Mouse (Mus musculus) limb, embryonic 13.5 days (tissue): ENCODE results near the gene Gm42674. TPM values are rescaled to one million over a fixed set of nuclear protein-coding genes. Genes with fewer than 3 reads are reported as not detected.

Experiments used
- ATAC-seq: fragments of 200-750 bp; cut with Nextera tagmentation; 2 replicates; pipeline ENCODE4 v1.8.0; 2017; ENCODE audit warnings: low read depth, moderate number of reproducible peaks, moderate TSS enrichment; ENCODE audit not compliant: low FRiP score
- H3K27ac ChIP-seq: fragments of 300-500 bp; sonication (generic); 2 replicates; pipeline ENCODE4 v1.5.1; 2015; ENCODE audit warnings: inconsistent platforms, mild to moderate bottlenecking, moderate library complexity
- H3K27me3 ChIP-seq: fragments of 300-500 bp; sonication (generic); 2 replicates; pipeline ENCODE4 v1.6.1; 2015; ENCODE audit warnings: mild to moderate bottlenecking, inconsistent platforms
- H3K36me3 ChIP-seq: fragments of 300-500 bp; sonication (generic); 2 replicates; pipeline ENCODE4 v1.6.1; 2015; ENCODE audit warnings: inconsistent platforms, mild to moderate bottlenecking, moderate library complexity
- H3K4me1 ChIP-seq: fragments of 300-500 bp; sonication (generic); 2 replicates; pipeline ENCODE4 v1.6.1; 2015; ENCODE audit warnings: inconsistent platforms
- H3K4me2 ChIP-seq: fragments of 300-500 bp; sonication (generic); replicated peaks from 2 replicates; pipeline ENCODE4 v1.6.1; 2015; ENCODE audit warnings: inconsistent platforms, mild to moderate bottlenecking, moderate library complexity
- H3K4me3 ChIP-seq: fragments of 300-500 bp; sonication (generic); 2 replicates; pipeline ENCODE4 v1.5.1; 2015; ENCODE audit warnings: moderate library complexity, mild to moderate bottlenecking, inconsistent platforms
- H3K9ac ChIP-seq: fragments of 300-500 bp; sonication (generic); 2 replicates; pipeline ENCODE4 v1.6.1; 2015; ENCODE audit warnings: mild to moderate bottlenecking, inconsistent platforms
- H3K9me3 ChIP-seq: fragments of 300-500 bp; sonication (generic); 2 replicates; pipeline ENCODE4 v1.6.1; 2016; ENCODE audit warnings: inconsistent platforms
- WGBS: fragments of 180-500 bp; shearing (Covaris S2); methylation state at CpG from one replicate; pipeline ENCODE4 v1.1.7; 2015; 5-methylcytosine and 5-hydroxymethylcytosine counted together
- polyA plus RNA-seq: library from polyadenylated mRNA; unstranded; fragments of >200 nt; fragmentation: Nextera tagmentation; extraction: Ambion mirVana; gene quantifications from 2 replicates; pipeline ENCODE4 v1.2.1, GENCODE M21; 2015

The Gm42674 gene
- polyA plus RNA-seq, 1 experiment from 2014 or later, result not detected

DNA sequence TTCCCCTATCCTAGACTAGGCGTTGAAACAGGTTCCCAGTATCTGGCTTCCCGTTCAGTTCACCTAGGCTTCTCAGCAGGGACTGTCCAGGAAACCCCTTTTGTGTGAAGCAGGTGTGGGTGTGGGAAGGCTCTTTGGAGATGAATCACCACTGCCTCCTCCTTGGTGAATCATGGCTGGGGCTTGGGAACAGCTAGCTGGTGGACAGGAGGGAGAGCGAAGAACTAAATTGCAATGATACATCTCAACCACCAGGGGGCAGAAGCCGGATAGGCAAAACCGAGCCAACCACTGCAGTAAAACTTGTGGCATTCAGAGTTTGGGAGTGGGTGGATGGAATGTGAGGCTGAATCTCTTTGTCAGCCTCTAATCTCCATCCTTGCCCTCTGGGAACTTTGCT is 16.1 kb upstream of the Gm42674 start:
- Histone ChIP-seq H3K27ac (no peak overlapping the region), H3K4me3 (no peak overlapping the region), H3K4me1 (peaks cover 5% of the 10 kb centered on the region; the same call in 1 of the 2 replicates), H3K9ac (no peak overlapping the region), H3K4me2 (no peak overlapping the region), H3K36me3 (no peaks in the 10 kb centered on the region), H3K27me3 (no peaks in the 10 kb centered on the region), H3K9me3 (no peaks in the 10 kb centered on the region; the same call in 1 of the 2 replicates)
- 32% methylated on average over 5 of the region's 5 CpGs for WGBS
- ATAC-seq, result no peak; the same call in 1 of the 2 replicates

DNA sequence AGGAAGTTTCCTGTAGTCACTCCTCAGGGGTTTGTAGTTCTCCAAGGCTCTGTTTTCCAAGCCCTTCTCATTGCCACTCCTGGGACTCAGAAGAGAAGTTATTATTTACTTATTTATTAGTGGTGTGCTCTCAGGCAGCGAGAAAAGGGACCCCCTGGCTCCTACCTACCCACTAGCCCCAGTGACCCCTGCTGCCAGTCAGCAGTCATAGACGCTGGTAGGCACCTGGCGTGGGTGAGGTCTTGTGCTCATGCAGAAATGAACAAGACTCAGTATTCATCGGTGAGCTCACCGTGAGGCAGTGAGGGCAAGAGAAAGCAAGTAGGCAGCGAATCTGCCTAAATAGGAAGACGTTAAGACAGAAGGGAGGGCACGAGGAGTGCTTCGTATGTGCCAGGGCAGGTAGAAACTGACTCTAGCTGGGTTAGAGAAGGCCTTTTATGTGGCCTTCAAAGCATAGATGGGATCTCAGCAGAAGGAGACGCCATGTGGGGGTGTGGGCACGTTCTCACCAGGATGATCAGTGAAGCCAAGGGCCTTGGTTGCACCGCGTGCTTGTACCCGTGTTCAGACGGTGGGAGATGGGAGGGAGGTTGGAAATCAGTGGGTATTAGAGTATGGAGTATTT is 15.6 kb upstream of the Gm42674 start:
- no peaks in the 10 kb centered on the region; the same call in 1 of the 2 replicates for H3K9me3 ChIP-seq

DNA sequence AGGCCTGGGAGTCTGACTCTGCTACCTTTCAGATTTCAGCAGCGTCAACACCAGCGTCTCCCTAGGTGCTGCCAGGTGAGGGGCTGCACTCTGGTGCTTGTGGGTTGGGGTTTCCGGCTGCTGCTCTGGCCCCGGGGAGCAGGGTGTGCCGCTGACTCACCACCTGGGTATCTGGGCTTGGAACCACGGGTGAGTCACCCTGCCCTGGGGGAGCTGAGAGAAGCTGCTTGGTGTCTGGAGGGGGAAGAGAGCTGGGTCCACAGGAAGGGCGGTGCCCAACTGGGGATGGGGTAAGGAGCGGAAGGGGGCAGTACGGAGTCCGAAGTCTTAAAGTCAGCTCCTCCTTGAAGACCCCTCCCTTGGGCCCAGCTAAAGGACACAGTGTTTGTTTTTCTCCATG is 14.8 kb upstream of the Gm42674 start:
- Histone ChIP-seq H3K9ac (no peak overlapping the region), H3K27ac (0 out of 2 replicates have a peak overlapping the region, but pooled peaks have one; percentile 0), H3K4me1 (peaks cover 5% of the 10 kb centered on the region; the same call in 1 of the 2 replicates), H3K36me3 (no peaks in the 10 kb centered on the region), H3K4me3 (no peak overlapping the region), H3K9me3 (no peaks in the 10 kb centered on the region; the same call in 1 of the 2 replicates), H3K27me3 (no peaks in the 10 kb centered on the region), H3K4me2 (no peak overlapping the region)
- ATAC-seq, result no peak; the same call in 1 of the 2 replicates
- WGBS, result 66% methylated on average over 10 of the region's 10 CpGs

More for the DNA sequence above, 15.6 kb upstream of the Gm42674 start:
- Histone ChIP-seq H3K27ac (0 out of 2 replicates have a peak overlapping the region, but pooled peaks have one; percentile 0), H3K36me3 (no peaks in the 10 kb centered on the region), H3K9ac (no peak overlapping the region), H3K4me1 (peaks cover 5% of the 10 kb centered on the region; the same call in 1 of the 2 replicates), H3K27me3 (no peaks in the 10 kb centered on the region), H3K4me2 (no peak overlapping the region), H3K4me3 (no peak overlapping the region)
- ATAC-seq, result no peak
- WGBS, result 81% methylated on average over 15 of the region's 15 CpGs

DNA sequence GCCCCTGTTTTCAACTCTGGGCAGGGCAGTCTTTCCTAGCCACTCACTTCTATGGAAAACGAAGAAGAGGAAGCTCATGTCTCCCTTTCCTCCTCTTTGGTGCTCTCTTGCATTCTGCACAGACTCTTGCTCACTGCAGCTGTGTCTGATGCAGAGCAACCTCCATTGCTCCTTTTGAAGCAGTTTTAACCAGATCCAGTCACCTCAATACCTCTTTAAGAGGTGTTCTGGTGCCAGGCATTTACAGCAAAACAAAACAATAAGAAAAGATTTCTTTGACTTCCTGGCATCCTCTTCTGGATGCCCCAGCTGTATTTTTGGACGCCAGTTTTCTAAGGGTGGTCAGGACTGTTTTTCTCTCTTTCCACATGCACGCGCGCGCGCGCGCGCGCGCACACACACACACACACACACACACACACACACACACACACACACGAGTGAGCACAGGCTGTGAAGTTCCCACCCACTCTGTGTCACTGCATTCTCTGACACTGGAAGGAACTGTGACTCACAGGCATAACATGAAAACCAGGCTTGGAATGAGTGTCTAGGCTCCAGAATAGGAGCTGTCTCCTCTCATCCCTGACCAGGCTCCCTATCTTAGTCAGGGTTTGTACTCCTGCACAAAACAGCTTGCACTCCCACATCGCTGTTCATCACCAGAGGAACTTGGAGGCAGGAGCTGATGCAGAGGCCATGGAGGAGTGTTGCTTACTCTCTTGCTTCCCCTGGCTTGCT is 14.2 kb upstream of the Gm42674 start:
- Histone ChIP-seq H3K4me1 (peaks cover 5% of the 10 kb centered on the region; the same call in 1 of the 2 replicates), H3K4me2 (no peak overlapping the region), H3K9ac (no peak overlapping the region), H3K36me3 (no peaks in the 10 kb centered on the region), H3K4me3 (no peak overlapping the region), H3K9me3 (no peaks in the 10 kb centered on the region), H3K27me3 (no peaks in the 10 kb centered on the region), H3K27ac (no peak overlapping the region)
- no peak for ATAC-seq
- WGBS, result 84% methylated on average over 14 of the region's 14 CpGs

DNA sequence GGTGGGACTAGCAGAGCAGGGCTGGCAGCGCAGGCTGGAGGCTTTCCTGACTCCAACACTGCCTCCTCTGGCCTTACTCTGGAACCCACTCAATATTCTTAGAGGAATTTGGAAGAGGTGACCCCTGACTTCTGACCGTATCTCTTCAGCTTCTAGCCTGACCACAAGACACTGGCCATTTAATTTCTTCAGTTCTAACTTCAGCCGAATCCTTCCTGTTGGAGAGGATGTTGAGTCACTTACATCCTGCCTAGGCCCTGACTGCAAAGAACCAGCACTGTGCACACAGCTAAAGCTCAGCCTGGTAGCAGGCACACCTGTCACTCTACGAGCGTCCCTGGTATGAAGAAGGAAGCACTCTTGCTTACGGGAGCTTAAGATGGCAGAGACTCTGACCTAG is 12.3 kb upstream of the Gm42674 start:
- Histone ChIP-seq H3K9ac (no peak overlapping the region), H3K4me1 (peaks cover 5% of the 10 kb centered on the region; the same call in 1 of the 2 replicates), H3K27me3 (no peaks in the 10 kb centered on the region), H3K9me3 (peaks cover 7% of the 10 kb centered on the region; the same call in 1 of the 2 replicates), H3K36me3 (no peaks in the 10 kb centered on the region), H3K4me3 (no peak overlapping the region), H3K27ac (no peak overlapping the region), H3K4me2 (no peak overlapping the region)
- WGBS, result 78% methylated on average over 6 of the region's 6 CpGs
- ATAC-seq, result no peak

DNA sequence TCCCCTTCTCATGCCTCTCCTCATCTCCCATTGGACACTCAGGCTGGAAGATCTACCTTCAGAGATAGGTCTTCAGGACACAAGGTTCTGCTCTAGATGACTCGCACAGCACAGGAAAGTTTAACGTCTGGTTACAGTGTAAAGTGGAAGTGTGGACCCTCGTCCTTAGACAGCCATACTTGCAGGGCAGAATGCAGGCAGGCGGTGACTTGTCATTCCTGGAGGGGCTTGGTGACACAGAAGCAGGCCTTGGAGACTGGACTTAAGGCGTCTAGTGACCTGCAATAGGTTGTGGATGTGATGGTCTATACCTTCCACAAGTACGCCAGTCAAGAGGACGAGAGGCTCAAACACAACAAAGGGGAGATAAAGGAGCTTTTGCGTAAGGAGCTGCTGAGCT is 11.8 kb upstream of the Gm42674 start, which contains the start of gene S100a2:
Gene S100a2, plus strand, starts transcription at position 301 of the 400 bp plus-strand sequence.
- H3K9ac ChIP-seq, result no peak within 1 kb of the TSS
- ATAC-seq, result no peak
- no peak within 1 kb of the TSS for H3K4me2 ChIP-seq
- WGBS, result 84% methylated on average over 8 of the region's 8 CpGs
- peaks cover 7% of the 10 kb centered on the region; the same call in 1 of the 2 replicates for H3K9me3 ChIP-seq
- no peak within 1 kb of the TSS for H3K4me3 ChIP-seq
- H3K27me3 ChIP-seq, result no peaks in the 10 kb centered on the region
- peaks cover 5% of the 10 kb centered on the region; the same call in 1 of the 2 replicates for H3K4me1 ChIP-seq
- H3K27ac ChIP-seq, result no peak within 1 kb of the TSS
- H3K36me3 ChIP-seq, result no peaks in the 10 kb centered on the region

DNA sequence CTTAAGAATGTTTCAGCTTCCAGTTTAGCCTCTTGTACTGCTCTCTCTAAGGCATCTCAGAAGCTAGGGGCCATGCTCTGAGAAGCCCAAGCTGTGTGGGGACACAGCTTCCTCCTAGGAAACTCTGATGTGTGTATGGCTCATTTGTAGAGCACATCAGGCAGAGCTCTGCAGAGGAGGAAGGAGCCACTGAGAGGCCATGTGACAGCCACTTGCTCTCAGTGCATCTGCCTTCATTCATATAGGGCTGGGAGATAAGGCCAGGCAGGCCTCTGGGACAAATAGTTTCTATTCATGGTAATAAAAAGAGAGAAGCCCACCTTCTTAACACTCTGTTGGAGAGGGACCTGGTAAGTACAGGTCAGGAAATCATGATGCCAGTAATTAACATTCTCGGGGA is 7.2 kb upstream of the Gm42674 start:
- H3K27me3 ChIP-seq, result no peaks in the 10 kb centered on the region
- no peak overlapping the region for H3K4me3 ChIP-seq
- H3K4me2 ChIP-seq, result no peak overlapping the region
- WGBS, result 35% methylated on average over 1 of the region's 1 CpGs
- H3K9ac ChIP-seq, result no peak overlapping the region
- no peaks in the 10 kb centered on the region for H3K4me1 ChIP-seq
- H3K27ac ChIP-seq, result no peak overlapping the region
- no peaks in the 10 kb centered on the region for H3K36me3 ChIP-seq
- ATAC-seq, result no peak
- peaks cover 7% of the 10 kb centered on the region; the same call in 1 of the 2 replicates for H3K9me3 ChIP-seq

DNA sequence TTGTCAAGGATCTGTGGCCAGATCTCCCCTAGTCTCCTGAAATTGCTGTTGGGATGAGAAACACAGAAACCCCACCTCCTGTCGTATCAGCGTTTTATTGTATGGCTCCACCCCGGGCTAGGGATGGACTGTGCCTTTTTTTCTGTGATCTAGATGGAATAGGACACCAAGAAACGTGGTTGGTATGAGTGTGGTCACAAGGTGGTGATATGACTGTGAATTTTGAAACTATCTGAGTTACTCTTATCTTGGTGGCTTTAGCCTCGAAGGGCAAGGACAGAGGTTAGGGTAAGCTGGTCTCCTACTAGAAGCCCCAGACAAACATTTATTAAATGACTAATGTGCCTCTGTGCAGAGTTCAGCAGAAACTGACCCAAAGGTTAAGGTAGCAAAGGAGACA is 6.1 kb upstream of the Gm42674 start:
- Histone ChIP-seq H3K4me1 (no peaks in the 10 kb centered on the region), H3K27me3 (no peaks in the 10 kb centered on the region), H3K4me3 (no peak overlapping the region), H3K27ac (no peak overlapping the region), H3K9ac (no peak overlapping the region), H3K9me3 (peaks cover 7% of the 10 kb centered on the region; the same call in 1 of the 2 replicates), H3K4me2 (no peak overlapping the region), H3K36me3 (no peaks in the 10 kb centered on the region)
- 69% methylated on average over 5 of the region's 5 CpGs for WGBS
- ATAC-seq, result no peak

DNA sequence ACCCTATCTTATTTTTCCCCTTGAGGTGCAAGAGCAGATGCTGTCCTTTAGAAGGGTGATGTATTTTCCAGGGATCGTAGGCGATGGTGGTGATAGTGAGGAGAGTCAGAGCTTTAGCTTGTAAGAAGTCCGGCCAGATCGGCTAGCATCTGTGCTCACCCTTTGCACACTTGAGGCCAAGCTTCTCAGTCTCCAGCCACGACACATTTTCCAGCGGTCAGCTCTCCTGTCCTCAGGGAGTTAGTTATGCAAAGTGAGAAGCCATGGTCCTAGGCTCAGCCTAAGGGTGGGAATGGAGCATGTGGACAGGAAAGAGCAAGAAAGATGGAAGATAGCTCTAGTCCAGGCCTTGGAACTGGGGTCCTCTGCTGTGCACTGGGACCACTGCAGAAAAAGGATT is 4.9 kb upstream of the Gm42674 start:
- Histone ChIP-seq H3K27me3 (no peaks in the 10 kb centered on the region), H3K4me3 (no peak overlapping the region), H3K9ac (no peak overlapping the region), H3K9me3 (peaks cover 7% of the 10 kb centered on the region; the same call in 1 of the 2 replicates), H3K36me3 (no peaks in the 10 kb centered on the region), H3K27ac (no peak overlapping the region), H3K4me2 (no peak overlapping the region), H3K4me1 (no peaks in the 10 kb centered on the region)
- ATAC-seq, result no peak
- 88% methylated on average over 6 of the region's 6 CpGs for whole genome bisulfite sequencing

DNA sequence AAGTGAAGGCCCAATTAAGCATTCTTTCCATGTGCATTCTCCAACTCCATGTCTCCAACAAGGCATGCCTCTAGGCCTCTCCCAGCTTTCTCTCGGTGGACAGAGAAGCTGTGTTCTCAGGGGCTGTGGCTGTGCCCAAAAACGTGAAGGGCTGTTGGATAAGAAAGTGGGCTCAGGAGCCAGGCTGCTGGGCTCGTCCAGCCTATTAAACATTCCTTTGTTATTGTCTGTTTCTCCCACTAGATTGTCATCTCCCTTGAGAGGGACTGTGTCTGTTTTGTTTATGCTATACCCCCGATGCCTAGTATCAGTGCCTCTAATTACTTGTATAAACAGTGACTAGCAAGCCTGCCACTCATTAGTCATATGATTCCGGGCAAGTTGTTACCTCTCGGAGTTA is 4.0 kb upstream of the Gm42674 start:
- no peak for ATAC-seq
- Histone ChIP-seq H3K36me3 (no peaks in the 10 kb centered on the region), H3K4me3 (no peak overlapping the region), H3K9ac (no peak overlapping the region), H3K4me1 (no peaks in the 10 kb centered on the region), H3K9me3 (peaks cover 7% of the 10 kb centered on the region; the same call in 1 of the 2 replicates), H3K4me2 (no peak overlapping the region), H3K27ac (no peak overlapping the region), H3K27me3 (no peaks in the 10 kb centered on the region)
- 38% methylated on average over 6 of the region's 6 CpGs for WGBS

DNA sequence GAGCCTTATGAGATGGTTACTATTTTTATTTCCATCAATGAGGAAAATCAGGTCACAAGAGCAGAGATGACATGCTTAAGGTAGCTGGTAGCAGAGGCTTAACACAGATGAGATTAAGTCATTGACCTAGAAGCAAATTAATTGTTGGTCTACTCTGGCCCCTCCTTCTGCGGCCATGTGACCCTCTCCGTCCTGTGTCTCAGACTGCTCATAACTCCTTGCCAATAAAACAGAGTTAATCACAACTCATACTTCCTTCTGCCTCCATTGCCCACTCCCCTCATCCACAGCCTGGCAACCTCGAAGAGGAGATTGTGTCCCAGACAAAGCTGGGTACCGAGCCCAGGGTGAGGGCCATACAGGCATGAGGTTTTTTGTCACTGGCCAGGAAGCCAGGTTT is 3.5 kb upstream of the Gm42674 start:
- Histone ChIP-seq H3K27ac (no peak overlapping the region), H3K9ac (no peak overlapping the region), H3K4me1 (peaks cover 4% of the 10 kb centered on the region), H3K36me3 (no peaks in the 10 kb centered on the region), H3K4me3 (no peak overlapping the region), H3K4me2 (no peak overlapping the region), H3K27me3 (no peaks in the 10 kb centered on the region), H3K9me3 (peaks cover 4% of the 10 kb centered on the region; the same call in 1 of the 2 replicates)
- WGBS, result 70% methylated on average over 4 of the region's 4 CpGs
- ATAC-seq, result no peak

DNA sequence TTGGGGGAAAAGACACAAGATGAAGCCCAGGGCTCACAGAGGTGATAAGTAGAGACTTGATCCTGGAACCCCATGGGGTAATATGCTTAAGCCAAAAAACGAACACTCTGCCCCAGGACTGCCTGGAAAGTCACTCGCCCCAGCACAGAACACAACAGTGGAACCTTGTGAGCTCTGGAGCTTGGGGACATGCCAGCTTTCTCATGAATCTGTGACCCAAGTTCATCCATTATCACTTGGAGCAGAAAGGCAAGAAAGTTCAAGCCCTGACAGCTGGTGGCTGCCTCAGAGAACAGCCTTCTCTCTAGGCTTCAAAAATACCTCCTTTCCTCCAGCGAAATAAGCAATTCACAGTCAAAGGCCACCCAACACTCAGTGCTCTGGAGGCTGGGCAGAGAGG is 2.3 kb upstream of the Gm42674 start:
- no peak for ATAC-seq
- H3K9ac ChIP-seq, result no peak overlapping the region
- H3K27me3 ChIP-seq, result no peaks in the 10 kb centered on the region
- H3K4me3 ChIP-seq, result no peak overlapping the region
- H3K4me1 ChIP-seq, result peaks cover 16% of the 10 kb centered on the region
- H3K4me2 ChIP-seq, result no peak overlapping the region
- no peak overlapping the region for H3K27ac ChIP-seq
- WGBS, result 71% methylated on average over 3 of the region's 3 CpGs
- no peaks in the 10 kb centered on the region for H3K9me3 ChIP-seq
- no peaks in the 10 kb centered on the region for H3K36me3 ChIP-seq
